Mouse (Mus musculus): ENCODE measurements around the gene Chuk. TPM values are rescaled to one million over a fixed set of nuclear protein-coding genes. Genes with fewer than 3 reads are reported as not detected.

Chuk gene
- 60.3 and 61.7 TPM in 2 replicates for total RNA-seq (2021)
- long read RNA-seq, experiment 1, transcript Chuk-202 (21 exons, 3,481 nt): minor isoform, 8 of 49 reads
- long read RNA-seq, experiment 1, transcript Chuk-201 (21 exons, 3,502 nt): major isoform, 30 of 49 reads
- long read RNA-seq, experiment 1, partial matches to known transcripts: 4 of 49 reads
- long read RNA-seq, experiment 1, other reads (novel, unspliced or antisense): 4 of 49 reads
- long read RNA-seq, experiment 2, transcript Chuk-202 (21 exons, 3,481 nt): minor isoform, 6 of 38 reads
- long read RNA-seq, experiment 2, transcript Chuk-201 (21 exons, 3,502 nt): major isoform, 16 of 38 reads
- long read RNA-seq, experiment 2, partial matches to known transcripts: 3 of 38 reads
- long read RNA-seq, experiment 2, other reads (novel, unspliced or antisense): 8 of 38 reads

GRCm38 (mm10) chr19:44106831-44107660 is at the start of gene Chuk:
TSS of gene Chuk (minus strand) at chr19:44107480.
- DNase-seq: peak; percentile 98

- no peak for DNase-seq
These were observed 49.7 kb upstream of the Chuk start for GRCm38 (mm10) chr19:44157005-44157404.

DNA sequence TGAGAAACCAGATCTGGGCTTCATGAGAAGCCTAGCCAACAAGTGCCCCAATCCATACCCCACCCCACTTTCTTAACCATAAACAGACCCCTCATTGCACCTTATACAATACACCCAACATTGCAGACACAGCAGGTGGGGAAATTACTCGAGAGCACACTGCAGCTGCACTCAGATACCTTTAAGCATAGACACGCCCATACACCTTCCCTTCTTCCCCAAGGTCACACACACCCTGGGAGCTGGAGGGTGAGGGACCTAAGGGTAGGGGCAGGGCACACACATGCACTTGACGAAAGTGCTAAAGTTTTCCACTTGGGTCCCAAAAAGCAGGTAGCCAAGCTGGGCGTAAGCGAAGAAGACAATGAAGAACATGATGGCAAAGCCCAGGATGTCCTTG is 46.5 kb upstream of the Chuk start:
- no peak for DNase-seq

- DNase-seq: no peak
These were observed 41.7 kb upstream of the Chuk start for GRCm38 (mm10) chr19:44148991-44149390.

GRCm38 (mm10) chr19:44148345-44148744 is 41.1 kb upstream of the Chuk start:
- no peak for DNase-seq

DNA sequence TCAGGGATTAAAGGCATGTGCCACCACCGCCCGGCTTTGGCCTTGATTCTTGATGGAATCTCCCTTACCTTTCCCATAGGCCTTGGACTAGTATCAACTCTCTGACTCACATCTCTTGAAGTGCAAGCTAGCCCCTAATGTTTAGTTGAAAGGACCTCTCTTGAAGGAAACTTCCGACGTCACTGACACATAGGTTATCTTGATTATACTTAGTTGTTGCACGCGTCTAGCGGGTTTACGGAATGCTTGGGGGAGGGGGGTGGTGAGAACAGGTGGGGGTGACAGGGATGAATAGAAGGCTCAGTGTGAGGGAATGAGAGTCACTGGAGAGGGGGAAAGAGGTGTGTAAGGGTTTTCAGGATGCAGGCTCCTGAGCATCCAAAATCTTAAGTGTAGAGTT is 39.7 kb upstream of the Chuk start:
- DNase-seq: peak; percentile 16

GRCm38 (mm10) chr19:44146568-44146879 is 39.2 kb upstream of the Chuk start:
- DNase-seq: no peak

GRCm38 (mm10) chr19:44145702-44146567 is 38.7 kb upstream of the Chuk start, which contains the start of gene Bloc1s2:
TSS of gene Bloc1s2 (minus strand) at chr19:44146446.
- peak; percentile 95 for DNase-seq

DNA sequence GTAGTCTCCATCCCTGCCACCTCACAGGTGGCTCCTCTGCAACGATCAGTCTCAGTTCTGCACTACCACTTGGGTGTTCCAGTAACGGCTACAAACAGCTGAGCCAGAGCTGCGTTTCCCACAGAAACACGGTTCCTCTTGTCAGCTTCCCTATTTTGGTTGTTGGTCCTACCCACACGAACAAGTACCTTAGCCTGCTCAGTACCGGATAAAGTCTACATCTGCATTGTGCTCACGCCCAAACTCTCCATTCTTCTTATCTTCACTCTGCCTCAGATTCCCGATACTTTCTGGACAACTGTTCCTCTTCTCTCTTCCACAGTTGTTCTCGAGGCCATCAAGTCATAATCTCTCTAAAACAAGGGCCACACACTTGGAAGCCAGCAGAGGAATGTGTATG is 37.1 kb upstream of the Chuk start:
- DNase-seq: no peak

DNA sequence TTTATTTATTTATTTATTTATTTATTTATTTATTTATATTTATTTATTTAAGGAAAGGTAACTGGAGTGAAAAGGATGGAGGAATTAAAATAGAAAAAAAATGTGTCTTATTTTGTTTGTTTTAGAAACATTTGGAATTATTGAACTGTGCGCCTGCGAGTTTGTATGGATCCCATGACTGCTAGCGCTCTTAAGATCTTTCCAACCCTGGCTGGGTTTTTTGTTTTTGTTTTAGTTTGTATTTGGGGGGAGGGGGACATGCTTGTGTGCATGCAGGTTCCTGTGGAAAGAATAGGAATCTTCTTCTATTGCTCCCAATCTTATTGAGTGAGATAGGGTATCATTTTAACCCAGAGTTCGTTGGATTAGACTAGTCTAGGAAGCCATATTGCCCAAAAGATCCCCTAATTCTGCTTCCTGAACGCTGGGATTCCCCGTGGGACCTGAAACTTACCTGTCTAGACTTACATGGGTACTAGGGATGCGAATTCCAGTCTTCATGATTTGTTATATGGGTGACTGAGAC is 28.7 kb upstream of the Chuk start:
- no peak for DNase-seq

GRCm38 (mm10) chr19:44135072-44135959 is 28.0 kb upstream of the Chuk start, which contains the start of gene Cwf19l1:
TSS of gene Cwf19l1 (minus strand) at chr19:44135876.
- DNase-seq: peak; percentile 93

- DNase-seq: no peak
These were observed 25.6 kb upstream of the Chuk start for GRCm38 (mm10) chr19:44132917-44133316.

- DNase-seq: no peak
These were observed 21.3 kb upstream of the Chuk start for GRCm38 (mm10) chr19:44128560-44128959.

GRCm38 (mm10) chr19:44127729-44128497 is 20.6 kb upstream of the Chuk start:
- no peak for DNase-seq

DNA sequence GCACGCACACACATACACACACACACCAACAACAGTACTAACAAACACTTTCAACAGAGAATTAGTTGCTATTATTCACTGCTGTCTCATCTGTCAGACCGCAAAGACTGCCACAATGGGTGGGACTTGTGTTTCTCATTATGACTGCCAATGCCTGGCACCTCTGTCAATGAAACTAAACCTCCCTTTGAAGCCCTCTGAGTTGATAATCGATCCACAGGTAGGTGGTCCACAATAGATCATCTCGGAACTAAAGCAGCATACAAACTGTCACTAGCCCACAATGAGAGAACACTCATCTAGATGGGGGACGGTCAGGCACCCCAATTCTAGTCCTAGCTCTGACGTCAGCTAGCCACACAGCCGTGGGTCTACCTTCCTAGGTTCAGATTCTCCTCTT is 13.9 kb upstream of the Chuk start:
- no peak for DNase-seq

- peak; percentile 67 for DNase-seq
These were observed 13.4 kb upstream of the Chuk start for GRCm38 (mm10) chr19:44120686-44121085.

DNA sequence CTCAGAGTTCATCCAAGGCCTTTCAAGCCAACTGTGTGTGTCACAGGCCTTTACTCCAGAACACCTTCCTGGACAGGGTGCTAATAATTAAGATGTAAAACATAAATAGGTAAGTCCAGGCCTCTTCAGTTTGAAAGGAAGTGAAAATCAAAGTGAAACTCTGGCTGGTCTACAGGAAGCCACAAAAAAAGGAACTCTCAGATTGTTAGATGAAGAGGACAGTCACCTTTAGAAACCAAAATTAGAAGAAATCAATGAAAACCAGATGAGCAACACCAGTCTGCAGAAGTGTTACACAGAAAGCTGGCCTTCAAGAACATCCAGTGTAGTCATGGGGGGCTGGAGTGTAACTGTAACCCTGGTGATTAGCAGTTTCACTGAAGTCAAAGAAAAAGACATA is 10.5 kb upstream of the Chuk start:
- DNase-seq: no peak

DNA sequence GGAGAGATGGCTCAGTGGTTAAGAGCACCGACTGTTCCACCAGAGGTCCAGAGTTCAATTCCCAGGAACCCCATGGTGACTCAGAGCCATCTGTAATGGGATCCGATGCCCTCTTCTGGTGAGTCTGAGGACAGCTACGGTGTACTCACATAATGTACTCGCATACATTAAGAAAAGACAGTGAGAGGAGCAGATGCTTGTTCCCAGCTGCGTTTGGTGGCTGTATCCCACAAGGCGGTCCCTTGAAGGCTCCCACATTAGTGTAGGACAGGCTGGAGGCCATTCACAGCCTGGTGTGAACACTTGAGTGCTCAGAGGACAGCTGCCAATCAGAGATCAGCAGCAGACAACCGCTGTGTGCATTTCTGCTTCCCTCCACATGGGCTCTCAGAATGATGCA is 4.4 kb upstream of the Chuk start:
- DNase-seq: peak; percentile 10

GRCm38 (mm10) chr19:44110356-44110755 is 3.1 kb upstream of the Chuk start:
- peak; percentile 12 for DNase-seq

DNA sequence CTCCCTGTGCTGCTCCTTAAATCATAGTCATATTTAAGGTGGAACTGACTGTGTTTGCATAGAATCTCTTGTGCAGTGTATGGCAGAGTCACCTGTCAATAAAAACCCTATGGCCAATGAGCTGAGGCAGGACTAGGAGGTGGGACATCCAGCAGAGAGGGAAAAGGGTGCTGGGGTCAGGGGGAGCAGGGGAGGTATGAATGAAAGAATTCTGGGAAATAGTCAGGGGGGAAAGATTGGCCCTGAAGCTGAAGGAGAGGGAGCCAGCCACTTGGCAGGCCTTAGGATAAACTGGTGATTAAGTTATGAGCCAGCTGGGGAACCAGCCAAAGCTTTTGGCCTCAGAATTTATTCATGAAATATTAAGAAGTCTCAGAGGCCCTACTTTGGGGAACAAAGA is 1.7 kb upstream of the Chuk start:
- peak; percentile 76 for DNase-seq

Measured in adrenal gland, postnatal 14 days (tissue).